18 mouse cellular contexts compared by ENCODE assay signal in genomic region chr9:37061627-37062026, GRCm38 (mm10).
"Had no signal": no experiment of that assay in that cellular context is flagged by ENCODE, and none has a peak within 500 bp of the region (broad histone marks: within the 10 kb centered on the region; RNA-seq: fewer than 3 reads in every experiment).

No protein-coding gene starts in this region.

- H3K27ac ChIP-seq: kidney, embryonic 15.5 days; limb, embryonic 12.5 days; limb, embryonic 15.5 days; liver, embryonic 14.5 days; macrophage; midbrain, embryonic 13.5 days; neural tube, embryonic 12.5 days had no signal

- H3K4me3 ChIP-seq: kidney, embryonic 15.5 days; limb, embryonic 12.5 days; limb, embryonic 15.5 days; midbrain, embryonic 13.5 days; neural tube, embryonic 12.5 days had no signal

- H3K4me2 ChIP-seq: kidney, embryonic 15.5 days; limb, embryonic 12.5 days; limb, embryonic 15.5 days; liver, embryonic 11.5 days; lung, embryonic 14.5 days; midbrain, embryonic 13.5 days; neural tube, embryonic 12.5 days had no signal

- H3K27me3 ChIP-seq: kidney, embryonic 15.5 days; limb, embryonic 15.5 days; midbrain, embryonic 13.5 days; neural tube, embryonic 12.5 days had no signal

- ATAC-seq: liver, postnatal 0 days; lung, postnatal 0 days; midbrain, embryonic 13.5 days had no signal

- H3K36me3 ChIP-seq: kidney, embryonic 15.5 days; limb, embryonic 12.5 days; limb, embryonic 15.5 days; midbrain, embryonic 13.5 days; neural tube, embryonic 12.5 days had no signal

- DNase-seq: kidney, adult 11 months; kidney, adult 8-10 months; kidney, postnatal 10 days; kidney, postnatal 36 days; left cerebral cortex, postnatal 4 days; liver, postnatal 0 days; lung, embryonic 14.5 days; thymus, adult 18-20 months; thymus, postnatal 36 days had no signal

- H3K9me3 ChIP-seq: kidney, embryonic 15.5 days; limb, embryonic 12.5 days; limb, embryonic 15.5 days; midbrain, embryonic 13.5 days; neural tube, embryonic 12.5 days had no signal

- H3K9ac ChIP-seq: kidney, embryonic 15.5 days; limb, embryonic 12.5 days; limb, embryonic 15.5 days; liver, embryonic 14.5 days; liver, postnatal 0 days; lung, embryonic 14.5 days; midbrain, embryonic 13.5 days; neural tube, embryonic 12.5 days had no signal
